Mouse (Mus musculus) small intestine, adult 2 months (tissue): ENCODE data around the gene Tmcc1.

Source experiments
- CTCF ChIP-seq: fragments of 200-500 bp; IDR thresholded peaks from 2 replicates; pipeline ENCODE4 v1.5.1; 2012; ENCODE audit warnings: low read depth, mild to moderate bottlenecking, control low read depth, inconsistent platforms, low read length, moderate library complexity, mixed read lengths; ENCODE audit not compliant: insufficient replicate concordance, insufficient read length; ENCODE audit errors: extremely low read depth
- POLR2A ChIP-seq: fragments of 200-500 bp; IDR thresholded peaks from 2 replicates; pipeline ENCODE4 v1.6.1; 2012; ENCODE audit warnings: low read depth, mild to moderate bottlenecking, control low read depth, inconsistent platforms, low read length, moderate library complexity

DNA sequence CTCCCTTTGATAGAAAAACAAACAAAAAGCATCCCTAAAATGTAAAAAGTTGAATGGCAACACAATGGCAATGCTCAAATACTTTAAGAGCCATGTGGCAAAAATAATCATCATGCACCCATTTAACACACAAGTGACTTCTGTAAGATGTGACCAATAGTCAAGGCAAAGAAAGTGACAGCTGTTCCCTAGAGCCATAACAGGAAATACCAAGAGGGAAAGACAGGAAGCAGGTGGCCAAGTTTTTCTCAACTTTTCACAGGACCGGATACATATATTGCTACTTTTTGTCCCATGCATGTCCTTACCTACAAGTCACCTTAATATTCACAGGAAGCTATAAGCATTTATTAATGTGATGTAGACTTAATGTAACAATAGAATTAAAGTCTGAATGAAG is 3.9 kb downstream of the Tmcc1 start:
- no peak for TF ChIP-seq CTCF
- TF ChIP-seq POLR2A, result no peak
